Mouse (Mus musculus): Measurements from ENCODE around the gene Arl6ip4.

DNA sequence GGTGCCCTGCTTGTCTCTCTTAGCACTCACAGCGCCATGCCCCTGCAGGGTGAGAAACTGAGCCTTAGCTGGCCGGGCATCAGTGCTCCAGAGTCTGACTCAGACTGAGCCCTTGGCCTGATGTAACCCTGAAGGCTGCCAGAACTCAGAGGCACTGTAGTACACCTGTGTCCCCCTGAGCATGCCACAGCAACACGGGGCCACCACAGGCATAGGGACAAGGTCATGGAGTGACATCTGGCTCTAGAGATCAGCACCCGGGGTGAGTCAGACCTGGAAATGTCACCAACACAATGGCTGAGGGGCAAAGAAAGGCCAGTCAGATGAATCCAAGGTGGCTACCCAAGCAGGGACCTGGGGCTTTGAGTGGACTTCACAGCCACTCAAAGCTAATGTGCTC is 29.0 kb upstream of the Arl6ip4 start:
- TF ChIP-seq EP300 (IDR thresholded peaks at IDR 0.05; ENCODE audit: low read depth in 1 of 2, low read length in 2 of 2), result no peak
- TF ChIP-seq CTCF (IDR thresholded peaks at IDR 0.05 in 2 of 3, conservative IDR thresholded peaks at IDR 0.05 in 1 of 3; ENCODE audit: control insufficient read depth in 1 of 3, insufficient read depth in 1 of 3, low read depth in 2 of 3, low read length in 3 of 3, poor library complexity in 1 of 3, severe bottlenecking in 1 of 3), result no peak

Measured in MEL (cell line).